Mouse (Mus musculus) embryonic facial prominence, embryonic 15.5 days (tissue): ENCODE measurements around the gene Tmem150c. TPM values are rescaled to one million over a fixed set of nuclear protein-coding genes. Genes with fewer than 3 reads are reported as not detected.

Experiments
- ATAC-seq: fragments of 200-750 bp; cut with Nextera tagmentation; 2 replicates; pipeline ENCODE4 v1.8.0; 2017; ENCODE audit warnings: low read depth, moderate TSS enrichment; ENCODE audit not compliant: insufficient number of reproducible peaks, low FRiP score, low TSS enrichment
- H3K27ac ChIP-seq: fragments of 300-500 bp; sonication (generic); replicated peaks from 2 replicates; pipeline ENCODE4 v1.5.1; 2015; ENCODE audit warnings: mild to moderate bottlenecking, inconsistent platforms
- H3K27me3 ChIP-seq: fragments of 300-500 bp; sonication (generic); 2 replicates; pipeline ENCODE4 v1.6.1; 2015; ENCODE audit warnings: inconsistent platforms
- H3K36me3 ChIP-seq: fragments of 300-500 bp; sonication (generic); 2 replicates; pipeline ENCODE4 v1.6.1; 2015; ENCODE audit warnings: mild to moderate bottlenecking, inconsistent platforms
- H3K4me1 ChIP-seq: fragments of 300-500 bp; sonication (generic); 2 replicates; pipeline ENCODE4 v1.6.1; 2015; ENCODE audit warnings: inconsistent platforms
- H3K4me2 ChIP-seq: fragments of 300-500 bp; sonication (generic); replicated peaks from 2 replicates; pipeline ENCODE4 v1.6.1; 2015; ENCODE audit warnings: mild to moderate bottlenecking, inconsistent platforms
- H3K4me3 ChIP-seq: fragments of 300-500 bp; sonication (generic); replicated peaks from 2 replicates; pipeline ENCODE4 v1.5.1; 2015; ENCODE audit warnings: mild to moderate bottlenecking, inconsistent platforms
- H3K9ac ChIP-seq: fragments of 300-500 bp; sonication (generic); 2 replicates; pipeline ENCODE4 v1.6.1; 2015; ENCODE audit warnings: inconsistent platforms
- H3K9me3 ChIP-seq: fragments of 300-500 bp; sonication (generic); replicated peaks from 2 replicates; pipeline ENCODE4 v1.6.1; 2016; ENCODE audit warnings: inconsistent platforms
- WGBS: fragments of 180-500 bp; shearing (Covaris S2); methylation state at CpG from one replicate; pipeline ENCODE4 v1.1.7; 2015; 5-methylcytosine and 5-hydroxymethylcytosine counted together
- polyA plus RNA-seq: library from polyadenylated mRNA; unstranded; fragments of >200 nt; fragmentation: Nextera tagmentation; extraction: Ambion mirVana; gene quantifications from 2 replicates; pipeline ENCODE4 v1.2.1, GENCODE M21; 2015

The Tmem150c gene
- 6.2 and 6.4 TPM in 2 replicates for polyA plus RNA-seq

GRCm38 (mm10) chr5:100159638-100159973 lies at the start of gene Tmem150c:
Tmem150c (minus strand) TSS chr5:100159808.
- WGBS = 15% methylated on average over 6 of the region's 6 CpGs
- H3K4me2 ChIP-seq = peak within 1 kb of the TSS; percentile 98
- peaks cover 23% of the 10 kb centered on the region; the same call in 1 of the 2 replicates for H3K27me3 ChIP-seq
- H3K9me3 ChIP-seq = no peaks in the 10 kb centered on the region
- peak within 1 kb of the TSS; percentile 34 for H3K9ac ChIP-seq
- peak; percentile 43; the same call in 1 of the 2 replicates for ATAC-seq
- H3K4me1 ChIP-seq = peaks cover 10% of the 10 kb centered on the region
- H3K36me3 ChIP-seq = no peaks in the 10 kb centered on the region
- peak within 1 kb of the TSS; percentile 58 for H3K4me3 ChIP-seq
- no peak within 1 kb of the TSS for H3K27ac ChIP-seq

GRCm38 (mm10) chr5:100209093-100209492 lies 49.5 kb upstream of the Tmem150c start:
- Histone ChIP-seq H3K9me3 (no peaks in the 10 kb centered on the region), H3K4me2 (no peak overlapping the region), H3K27me3 (no peaks in the 10 kb centered on the region), H3K4me1 (no peaks in the 10 kb centered on the region), H3K9ac (no peak overlapping the region), H3K4me3 (no peak overlapping the region), H3K27ac (no peak overlapping the region), H3K36me3 (no peaks in the 10 kb centered on the region)
- ATAC-seq = no peak
- WGBS = 52% methylated on average over 7 of the region's 7 CpGs

- no peaks in the 10 kb centered on the region for H3K4me1 ChIP-seq
- 62% methylated on average over 6 of the region's 6 CpGs for WGBS
- no peaks in the 10 kb centered on the region for H3K9me3 ChIP-seq
- H3K4me2 ChIP-seq = no peak overlapping the region
- no peak overlapping the region for H3K27ac ChIP-seq
- ATAC-seq = no peak
- H3K4me3 ChIP-seq = no peak overlapping the region
- H3K9ac ChIP-seq = no peak overlapping the region
- no peaks in the 10 kb centered on the region for H3K27me3 ChIP-seq
- H3K36me3 ChIP-seq = no peaks in the 10 kb centered on the region
These were observed 47.1 kb upstream of the Tmem150c start for GRCm38 (mm10) chr5:100206675-100207074.

- Histone ChIP-seq H3K9me3 (no peaks in the 10 kb centered on the region), H3K27ac (no peak overlapping the region), H3K4me1 (no peaks in the 10 kb centered on the region), H3K4me2 (no peak overlapping the region), H3K9ac (no peak overlapping the region), H3K27me3 (no peaks in the 10 kb centered on the region), H3K4me3 (no peak overlapping the region), H3K36me3 (no peaks in the 10 kb centered on the region)
- no peak for ATAC-seq
- WGBS = 81% methylated on average over 9 of the region's 9 CpGs
These were observed 46.0 kb upstream of the Tmem150c start for GRCm38 (mm10) chr5:100205519-100206189.

- no peak overlapping the region for H3K27ac ChIP-seq
- no peak overlapping the region for H3K4me3 ChIP-seq
- peaks cover 11% of the 10 kb centered on the region for H3K4me1 ChIP-seq
- H3K27me3 ChIP-seq = no peaks in the 10 kb centered on the region
- 59% methylated on average over 5 of the region's 5 CpGs for WGBS
- H3K36me3 ChIP-seq = no peaks in the 10 kb centered on the region
- H3K9me3 ChIP-seq = no peaks in the 10 kb centered on the region
- no peak for ATAC-seq
- no peak overlapping the region for H3K4me2 ChIP-seq
- no peak overlapping the region for H3K9ac ChIP-seq
These were observed 41.2 kb upstream of the Tmem150c start for GRCm38 (mm10) chr5:100200805-100201204.

GRCm38 (mm10) chr5:100200296-100200695 lies 40.7 kb upstream of the Tmem150c start:
- no peaks in the 10 kb centered on the region for H3K36me3 ChIP-seq
- 64% methylated on average over 5 of the region's 5 CpGs for WGBS
- no peak overlapping the region for H3K9ac ChIP-seq
- H3K27ac ChIP-seq = no peak overlapping the region
- H3K4me3 ChIP-seq = no peak overlapping the region
- H3K9me3 ChIP-seq = no peaks in the 10 kb centered on the region
- H3K4me2 ChIP-seq = no peak overlapping the region
- H3K4me1 ChIP-seq = peaks cover 11% of the 10 kb centered on the region
- no peaks in the 10 kb centered on the region for H3K27me3 ChIP-seq
- no peak for ATAC-seq

- no peak for ATAC-seq
- no peak overlapping the region for H3K4me3 ChIP-seq
- H3K27me3 ChIP-seq = no peaks in the 10 kb centered on the region
- H3K9ac ChIP-seq = no peak overlapping the region
- H3K27ac ChIP-seq = no peak overlapping the region
- H3K36me3 ChIP-seq = no peaks in the 10 kb centered on the region
- H3K4me1 ChIP-seq = peaks cover 11% of the 10 kb centered on the region
- H3K9me3 ChIP-seq = no peaks in the 10 kb centered on the region
- WGBS = 74% methylated on average over 7 of the region's 7 CpGs
- H3K4me2 ChIP-seq = no peak overlapping the region
These were observed 39.7 kb upstream of the Tmem150c start for GRCm38 (mm10) chr5:100199092-100199853.

GRCm38 (mm10) chr5:100197476-100197875 lies 37.9 kb upstream of the Tmem150c start:
- H3K9ac ChIP-seq = no peak overlapping the region
- ATAC-seq = no peak
- no peaks in the 10 kb centered on the region for H3K9me3 ChIP-seq
- no peaks in the 10 kb centered on the region for H3K36me3 ChIP-seq
- peaks cover 11% of the 10 kb centered on the region for H3K4me1 ChIP-seq
- WGBS = 60% methylated on average over 9 of the region's 9 CpGs
- no peak overlapping the region for H3K27ac ChIP-seq
- no peak overlapping the region for H3K4me2 ChIP-seq
- H3K4me3 ChIP-seq = no peak overlapping the region
- no peaks in the 10 kb centered on the region for H3K27me3 ChIP-seq

- H3K27me3 ChIP-seq = no peaks in the 10 kb centered on the region
- H3K4me3 ChIP-seq = no peak overlapping the region
- H3K4me2 ChIP-seq = no peak overlapping the region
- WGBS = 32% methylated on average over 15 of the region's 15 CpGs
- peaks cover 11% of the 10 kb centered on the region for H3K4me1 ChIP-seq
- no peak overlapping the region for H3K9ac ChIP-seq
- peak; percentile 39 for ATAC-seq
- no peak overlapping the region for H3K27ac ChIP-seq
- no peaks in the 10 kb centered on the region for H3K36me3 ChIP-seq
- H3K9me3 ChIP-seq = no peaks in the 10 kb centered on the region
These were observed 37.3 kb upstream of the Tmem150c start for GRCm38 (mm10) chr5:100196854-100197431.

- H3K4me2 ChIP-seq = no peak overlapping the region
- H3K27ac ChIP-seq = no peak overlapping the region
- 52% methylated on average over 9 of the region's 9 CpGs for WGBS
- H3K36me3 ChIP-seq = no peaks in the 10 kb centered on the region
- no peak overlapping the region for H3K4me3 ChIP-seq
- no peak for ATAC-seq
- no peak overlapping the region for H3K9ac ChIP-seq
- no peaks in the 10 kb centered on the region for H3K9me3 ChIP-seq
- H3K4me1 ChIP-seq = peaks cover 11% of the 10 kb centered on the region
- no peaks in the 10 kb centered on the region for H3K27me3 ChIP-seq
These were observed 36.8 kb upstream of the Tmem150c start for GRCm38 (mm10) chr5:100196397-100196796.

- Histone ChIP-seq H3K4me2 (no peak overlapping the region), H3K36me3 (no peaks in the 10 kb centered on the region), H3K27me3 (no peaks in the 10 kb centered on the region), H3K9me3 (no peaks in the 10 kb centered on the region), H3K9ac (no peak overlapping the region), H3K4me3 (no peak overlapping the region), H3K27ac (no peak overlapping the region), H3K4me1 (peaks cover 6% of the 10 kb centered on the region; the same call in 1 of the 2 replicates)
- WGBS = 91% methylated on average over 14 of the region's 14 CpGs
- no peak for ATAC-seq
These were observed 32.0 kb upstream of the Tmem150c start for GRCm38 (mm10) chr5:100191438-100192190.
